Mouse (Mus musculus) urinary bladder, postnatal 36 days (tissue): ENCODE results near the gene Fam124b.

ENCODE experiments used
- DNase-seq, 2 experiments: peaks; one replicate each; pipeline ENCODE4 v3.0.0; 2022; ENCODE audit warnings: low spot score in 2 of 2, mixed read lengths in 1 of 2

The Fam124b gene

DNA sequence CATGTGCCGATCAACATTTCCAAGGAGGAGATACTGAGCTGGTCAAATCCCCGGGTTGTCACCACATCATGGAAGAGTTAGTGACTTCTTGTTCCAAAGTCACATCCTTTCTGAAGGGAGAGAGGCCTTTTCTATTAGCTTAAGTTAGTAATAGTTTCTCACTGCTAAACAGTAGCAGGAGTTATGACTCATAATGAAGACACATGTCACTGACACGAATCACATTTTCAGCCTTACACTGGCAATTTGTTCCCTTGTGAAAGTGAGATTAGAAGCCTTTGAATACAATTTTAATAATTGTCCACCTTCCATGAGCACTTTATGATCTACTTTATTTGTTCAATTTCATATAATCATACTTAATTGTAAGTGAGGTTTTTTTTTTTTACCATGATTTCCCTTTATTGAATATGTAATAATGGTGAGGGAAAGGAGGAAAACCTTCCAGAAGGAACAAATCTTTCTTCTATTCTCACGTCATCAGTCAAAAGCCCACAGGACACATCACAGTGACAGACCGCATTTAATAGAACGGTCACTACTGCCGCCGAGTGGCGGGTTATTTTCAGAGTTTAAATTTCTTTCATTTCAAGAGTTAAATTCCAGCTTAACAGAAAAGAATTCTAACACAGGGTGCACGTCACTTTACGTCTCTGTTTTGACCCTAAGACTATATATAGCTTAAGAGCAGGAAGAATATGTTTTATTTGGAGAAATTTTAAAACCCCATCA lies 40.5 kb downstream of the Fam124b start:
- DNase-seq: no peak

DNA sequence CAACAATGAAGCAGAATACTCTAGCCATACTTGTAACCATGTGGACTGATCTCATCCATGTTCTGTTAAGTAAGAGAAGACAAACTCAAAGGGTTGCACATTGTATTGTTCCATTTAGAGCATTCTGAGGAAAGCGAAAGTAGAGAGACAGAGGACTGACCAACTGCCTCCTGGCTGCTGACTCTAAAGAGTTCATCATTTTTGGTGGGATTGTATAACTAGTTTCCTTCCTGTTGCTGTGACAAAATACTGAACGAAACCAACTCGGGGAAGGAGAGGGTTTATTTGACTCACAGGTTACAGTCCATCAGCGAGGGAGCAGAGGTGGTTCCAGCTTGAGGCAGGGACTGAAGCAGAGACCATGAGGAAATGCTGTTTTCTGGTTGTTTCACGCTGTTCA lies 50.6 kb downstream of the Fam124b start:
- DNase-seq: no peak

DNA sequence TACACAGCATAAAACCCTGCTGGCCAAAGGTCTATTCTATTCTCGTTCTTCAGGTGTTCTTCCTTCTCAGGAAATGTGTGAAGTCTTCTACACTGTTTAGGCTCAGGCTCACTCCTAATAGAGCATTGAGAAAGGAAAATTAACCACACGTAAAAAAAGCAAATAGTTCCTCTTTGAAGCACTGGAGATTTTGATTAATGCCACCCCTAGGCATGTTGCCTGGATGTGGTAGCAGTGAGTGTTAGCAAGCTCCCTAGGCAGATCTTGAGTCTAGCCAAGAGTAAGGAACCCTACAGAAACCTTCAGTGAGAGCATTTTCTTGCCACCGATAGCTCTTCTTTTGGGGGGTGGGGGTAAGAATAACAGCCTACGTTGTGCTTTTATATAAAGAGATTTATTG lies 51.7 kb downstream of the Fam124b start:
- no peak for DNase-seq

GRCm38 (mm10) chr1:80165391-80165790 lies 52.9 kb downstream of the Fam124b start:
- no peak for DNase-seq

DNA sequence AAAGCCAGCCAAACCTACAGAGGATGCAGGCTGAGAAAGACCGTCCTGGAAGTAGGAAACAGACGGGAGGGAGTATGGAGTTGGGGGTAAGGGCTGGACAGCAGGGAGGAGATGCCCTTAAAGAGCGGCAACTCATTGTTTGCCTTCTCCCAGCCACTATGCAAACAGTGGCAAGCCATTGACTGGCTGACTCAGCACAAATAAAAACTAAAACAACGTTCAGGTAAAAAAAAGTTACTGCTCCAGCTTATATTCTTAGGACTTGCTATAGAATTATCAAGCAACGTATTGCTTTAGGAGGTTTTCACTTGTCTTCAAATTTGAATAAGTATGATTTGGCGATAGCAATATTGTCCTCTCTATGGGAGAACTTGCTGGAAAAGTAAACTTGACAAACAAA lies 55.3 kb downstream of the Fam124b start:
- DNase-seq: no peak

GRCm38 (mm10) chr1:80159586-80159985 lies 58.7 kb downstream of the Fam124b start:
- no peak for DNase-seq

DNA sequence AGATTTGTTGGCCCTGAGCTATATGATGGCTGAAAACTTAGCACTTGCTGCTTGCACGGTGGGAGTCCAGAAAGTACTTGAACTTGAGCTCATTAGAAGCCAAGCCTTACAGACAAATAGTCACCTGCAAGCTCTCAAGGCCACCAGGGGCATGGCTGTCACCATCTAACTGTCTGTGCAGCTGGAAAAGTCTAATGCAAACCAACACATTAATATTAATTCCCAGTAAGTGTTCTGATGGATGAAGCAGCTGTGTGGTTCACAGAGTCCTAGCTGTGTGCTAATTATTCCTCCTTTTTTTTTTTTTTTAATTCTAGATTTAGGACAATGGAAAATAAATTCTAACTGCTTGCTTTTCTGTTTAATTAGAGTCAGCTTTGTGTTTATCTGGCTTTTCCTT lies 63.4 kb downstream of the Fam124b start:
- no peak for DNase-seq

GRCm38 (mm10) chr1:80153125-80153716 lies 65.1 kb downstream of the Fam124b start:
- no peak for DNase-seq

DNA sequence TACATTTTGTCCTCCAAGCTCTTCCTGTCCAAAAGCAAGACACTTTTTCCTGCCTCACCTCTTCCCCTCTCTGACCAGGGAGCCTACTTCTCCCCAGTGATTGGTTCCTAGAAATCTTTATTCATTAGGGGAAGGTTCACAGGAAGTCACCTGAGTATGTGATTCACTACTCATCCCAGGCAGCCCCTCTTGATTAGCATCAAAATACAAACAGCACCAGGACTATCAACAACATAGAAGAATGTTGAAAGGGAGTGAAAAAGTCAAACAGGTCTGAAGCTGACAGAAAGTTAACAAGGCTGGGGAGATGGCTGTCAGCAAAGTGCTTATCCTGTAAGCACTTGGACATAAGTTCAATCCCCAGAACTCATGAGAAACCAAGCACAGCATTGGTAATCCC lies 67.6 kb downstream of the Fam124b start:
- DNase-seq: no peak
